Mouse (Mus musculus) intestine, embryonic 16.5 days (tissue): ENCODE measurements around the gene Zfhx3. TPM values are rescaled to one million over a fixed set of nuclear protein-coding genes. Genes with fewer than 3 reads are reported as not detected.
A peak's percentile ranks its signal among the peaks of the same experiment; 100 is the strongest.

ENCODE experiments used
- ATAC-seq: fragments of 200-750 bp; cut with Nextera tagmentation; 2 replicates; pipeline ENCODE4 v1.8.0; 2017; ENCODE audit warnings: moderate TSS enrichment, moderate library complexity
- H3K27ac ChIP-seq: fragments of 300-500 bp; sonication (generic); 2 replicates; pipeline ENCODE4 v1.5.1; 2014; ENCODE audit warnings: mild to moderate bottlenecking, low read length
- H3K27me3 ChIP-seq: fragments of 300-500 bp; sonication (generic); replicated peaks from 2 replicates; pipeline ENCODE4 v1.6.1; 2014; ENCODE audit warnings: low read length, control low read depth, mixed read lengths; ENCODE audit not compliant: control insufficient read depth, insufficient read depth
- H3K36me3 ChIP-seq: fragments of 300-500 bp; sonication (generic); 2 replicates; pipeline ENCODE4 v1.6.1; 2014; ENCODE audit warnings: low read length, control low read depth; ENCODE audit not compliant: control insufficient read depth, insufficient read depth
- H3K4me1 ChIP-seq: fragments of 300-500 bp; sonication (generic); 2 replicates; pipeline ENCODE4 v1.6.1; 2014; ENCODE audit warnings: low read length, control low read depth, mixed read lengths; ENCODE audit not compliant: control insufficient read depth, insufficient read depth
- H3K4me2 ChIP-seq: fragments of 300-500 bp; sonication (generic); 2 replicates; pipeline ENCODE4 v1.6.1; 2014; ENCODE audit warnings: low read depth, low read length, control low read depth
- H3K4me3 ChIP-seq: fragments of 300-500 bp; sonication (generic); 2 replicates; pipeline ENCODE4 v1.5.1; 2014; ENCODE audit warnings: mild to moderate bottlenecking, low read length
- H3K9ac ChIP-seq: fragments of 300-500 bp; sonication (generic); 2 replicates; pipeline ENCODE4 v1.6.1; 2014; ENCODE audit warnings: low read depth, low read length
- H3K9me3 ChIP-seq: fragments of 300-500 bp; sonication (generic); 2 replicates; pipeline ENCODE4 v1.6.1; 2016; ENCODE audit warnings: low read length, control low read depth; ENCODE audit not compliant: control insufficient read depth
- WGBS: fragments of 180-500 bp; shearing (Covaris S2); extraction: QIAGEN DNeasy Blood & Tissue Kit; methylation state at CpG from one replicate; pipeline ENCODE4 v1.1.7; 2014; 5-methylcytosine and 5-hydroxymethylcytosine counted together
- polyA plus RNA-seq: library from polyadenylated mRNA; unstranded; fragments of >200 nt; fragmentation: Nextera tagmentation; extraction: Ambion mirVana; gene quantifications from 2 replicates; pipeline ENCODE4 v1.2.1, GENCODE M21; 2015

Zfhx3 gene
- polyA plus RNA-seq, 1 experiment from 2014 or later, result 6.1 TPM

GRCm38 (mm10) chr8:108692669-108693665 is 750.5 kb downstream of the Zfhx3 start:
- Histone ChIP-seq H3K9me3 (no peaks in the 10 kb centered on the region), H3K9ac (no peak overlapping the region), H3K27ac (no peak overlapping the region), H3K27me3 (peaks cover 31% of the 10 kb centered on the region), H3K4me3 (no peak overlapping the region), H3K4me1 (peaks cover 32% of the 10 kb centered on the region), H3K36me3 (no peaks in the 10 kb centered on the region), H3K4me2 (no peak overlapping the region)
- WGBS, result 71% methylated on average over 6 of the region's 6 CpGs
- ATAC-seq, result no peak

GRCm38 (mm10) chr8:108693841-108694240 is 751.4 kb downstream of the Zfhx3 start:
- ATAC-seq, result no peak
- Histone ChIP-seq H3K9me3 (no peaks in the 10 kb centered on the region), H3K4me1 (peaks cover 32% of the 10 kb centered on the region), H3K4me3 (no peak overlapping the region), H3K27ac (no peak overlapping the region), H3K36me3 (no peaks in the 10 kb centered on the region), H3K4me2 (no peak overlapping the region), H3K9ac (no peak overlapping the region), H3K27me3 (peaks cover 35% of the 10 kb centered on the region)
- 81% methylated on average over 5 of the region's 5 CpGs for WGBS

DNA sequence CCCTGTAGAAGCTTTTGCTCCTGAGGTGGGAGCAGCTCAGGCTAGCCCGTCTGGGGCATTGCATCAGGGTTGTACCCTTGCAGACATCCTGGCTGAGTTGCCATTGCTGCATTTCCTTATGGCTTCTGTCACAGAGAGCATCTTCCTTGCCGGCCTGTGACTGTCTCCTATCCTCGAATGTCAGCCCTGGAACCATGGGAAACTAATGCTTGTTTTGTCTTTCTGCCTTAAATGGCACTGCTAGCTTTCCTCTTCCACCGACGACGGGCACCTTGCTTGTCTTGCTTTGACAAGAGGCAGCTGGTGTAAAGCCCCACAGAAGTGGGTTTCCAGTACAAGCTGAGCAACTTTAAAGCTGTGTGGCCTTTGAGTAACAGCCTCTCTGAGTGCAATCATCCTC is 752.1 kb downstream of the Zfhx3 start:
- no peaks in the 10 kb centered on the region for H3K36me3 ChIP-seq
- peaks cover 38% of the 10 kb centered on the region for H3K27me3 ChIP-seq
- H3K27ac ChIP-seq, result no peak overlapping the region
- no peaks in the 10 kb centered on the region for H3K9me3 ChIP-seq
- no peak overlapping the region for H3K4me2 ChIP-seq
- H3K9ac ChIP-seq, result no peak overlapping the region
- 56% methylated on average over 6 of the region's 6 CpGs for WGBS
- no peak for ATAC-seq
- H3K4me1 ChIP-seq, result peaks cover 35% of the 10 kb centered on the region
- H3K4me3 ChIP-seq, result no peak overlapping the region

GRCm38 (mm10) chr8:108695242-108695880 is 752.9 kb downstream of the Zfhx3 start:
- Histone ChIP-seq H3K4me1 (peaks cover 41% of the 10 kb centered on the region), H3K9ac (peak overlapping the region; percentile 59), H3K4me3 (peak overlapping the region; percentile 49), H3K9me3 (no peaks in the 10 kb centered on the region), H3K27me3 (peaks cover 39% of the 10 kb centered on the region), H3K36me3 (no peaks in the 10 kb centered on the region), H3K27ac (no peak overlapping the region), H3K4me2 (peak overlapping the region; percentile 92)
- 13% methylated on average over 32 of the region's 32 CpGs for WGBS
- no peak for ATAC-seq

GRCm38 (mm10) chr8:108695938-108696630 is 753.6 kb downstream of the Zfhx3 start:
- 2% methylated on average over 31 of the region's 31 CpGs for WGBS
- Histone ChIP-seq H3K9ac (peak overlapping the region; percentile 59), H3K27me3 (peaks cover 39% of the 10 kb centered on the region), H3K4me1 (peaks cover 36% of the 10 kb centered on the region), H3K36me3 (no peaks in the 10 kb centered on the region), H3K4me3 (peak overlapping the region; percentile 49), H3K4me2 (peak overlapping the region; percentile 92), H3K27ac (no peak overlapping the region; the same call in 1 of the 2 replicates), H3K9me3 (no peaks in the 10 kb centered on the region)
- ATAC-seq, result peak; percentile 69

DNA sequence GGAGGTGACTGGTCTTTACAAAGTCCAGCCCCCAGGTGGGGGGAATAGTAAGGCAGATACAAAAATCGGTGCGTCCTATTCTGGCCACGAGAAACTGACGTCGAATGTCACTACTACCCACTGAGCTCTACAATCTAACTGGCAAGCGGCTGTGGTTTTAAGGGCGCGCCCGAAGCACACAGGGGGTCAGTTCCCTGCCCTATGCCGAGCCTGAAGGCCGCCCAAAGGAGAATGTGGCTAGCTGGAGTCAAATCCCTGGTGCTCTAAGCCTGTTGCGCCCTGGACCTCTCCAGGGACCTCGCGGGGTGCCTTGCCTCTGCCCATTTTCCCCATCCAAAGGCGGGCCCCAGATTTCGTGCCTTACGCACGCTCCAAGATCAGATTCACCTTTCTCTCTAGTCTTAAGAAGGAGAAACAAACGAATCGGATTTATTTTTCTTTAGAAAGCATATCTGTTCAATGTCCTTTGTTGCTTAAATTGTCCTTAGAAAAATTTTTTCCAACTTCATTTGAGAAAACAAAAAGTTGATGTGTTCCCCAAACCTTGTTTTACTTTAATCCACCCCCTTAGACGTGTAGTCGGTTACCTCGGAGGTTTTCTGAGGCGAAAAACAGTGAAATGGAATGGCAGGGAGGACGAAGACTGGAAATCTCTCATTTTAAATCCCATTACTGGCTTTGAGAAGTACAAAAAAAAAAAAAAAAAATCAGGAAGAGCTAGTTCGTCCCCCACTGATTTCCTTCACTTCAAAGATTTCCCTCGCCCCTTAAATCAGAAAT is 754.4 kb downstream of the Zfhx3 start:
- H3K27me3 ChIP-seq, result peaks cover 39% of the 10 kb centered on the region
- H3K4me2 ChIP-seq, result peak overlapping the region; percentile 92
- H3K27ac ChIP-seq, result no peak overlapping the region
- H3K4me1 ChIP-seq, result peaks cover 29% of the 10 kb centered on the region
- H3K4me3 ChIP-seq, result peak overlapping the region; percentile 49
- no peaks in the 10 kb centered on the region for H3K36me3 ChIP-seq
- H3K9me3 ChIP-seq, result no peaks in the 10 kb centered on the region
- ATAC-seq, result no peak
- WGBS, result 11% methylated on average over 27 of the region's 27 CpGs
- H3K9ac ChIP-seq, result 0 out of 2 replicates have a peak overlapping the region, but pooled peaks have one; percentile 4

DNA sequence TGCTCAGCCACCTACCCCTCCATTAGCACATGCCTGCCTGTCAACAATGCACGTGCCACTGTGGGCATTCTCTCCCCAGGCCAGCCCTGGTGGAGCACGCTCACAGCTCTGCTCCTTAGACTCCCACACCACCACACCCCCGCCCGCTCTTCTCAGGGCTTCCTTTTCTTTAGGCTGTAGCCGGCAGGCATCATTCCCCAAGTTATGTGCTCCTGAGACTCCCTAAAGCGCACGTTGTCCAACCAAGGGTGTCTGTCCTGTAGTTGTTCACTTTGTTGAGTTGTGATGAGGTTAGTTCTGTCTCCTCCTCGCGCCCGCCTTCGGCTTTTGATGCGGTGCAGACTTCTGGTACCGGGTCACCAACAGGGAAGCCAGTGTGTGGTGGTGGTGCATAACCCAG is 755.1 kb downstream of the Zfhx3 start:
- Histone ChIP-seq H3K4me3 (no peak overlapping the region), H3K36me3 (no peaks in the 10 kb centered on the region), H3K27ac (no peak overlapping the region), H3K9ac (no peak overlapping the region), H3K4me1 (peaks cover 29% of the 10 kb centered on the region), H3K27me3 (peaks cover 39% of the 10 kb centered on the region), H3K4me2 (peak overlapping the region; percentile 35), H3K9me3 (no peaks in the 10 kb centered on the region)
- no peak for ATAC-seq
- WGBS, result 14% methylated on average over 13 of the region's 13 CpGs

DNA sequence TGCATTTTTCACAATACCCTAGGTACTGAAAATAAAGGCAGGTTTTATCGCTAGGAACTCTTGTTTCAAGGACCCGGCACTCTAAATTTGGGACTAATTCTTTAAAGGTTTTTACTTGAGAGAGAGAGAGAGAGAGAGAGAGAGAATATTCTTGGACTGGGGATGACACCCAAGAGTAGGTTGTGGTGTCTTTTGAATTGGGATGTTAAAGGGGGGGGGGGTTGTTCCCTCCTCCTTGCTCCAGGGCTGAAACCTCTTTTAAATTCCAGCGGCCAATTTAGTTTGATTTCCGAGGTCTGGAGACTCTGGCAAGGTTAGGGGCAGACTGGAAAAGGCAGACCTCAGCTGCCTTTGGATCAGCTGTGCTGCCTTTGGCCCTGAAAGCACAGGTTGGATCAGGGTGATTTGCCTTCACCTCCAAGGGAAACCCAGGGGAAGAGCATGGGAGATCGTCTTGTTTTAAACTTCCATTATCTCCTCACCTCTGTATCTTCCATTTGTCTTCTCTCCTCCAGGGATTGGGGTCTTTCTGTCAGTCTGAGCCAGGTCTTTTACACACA is 755.7 kb downstream of the Zfhx3 start:
- no peak overlapping the region for H3K4me3 ChIP-seq
- H3K4me1 ChIP-seq, result peaks cover 29% of the 10 kb centered on the region
- no peak overlapping the region for H3K27ac ChIP-seq
- WGBS, result 30% methylated on average over 5 of the region's 5 CpGs
- H3K27me3 ChIP-seq, result peaks cover 39% of the 10 kb centered on the region
- no peak overlapping the region for H3K4me2 ChIP-seq
- no peaks in the 10 kb centered on the region for H3K9me3 ChIP-seq
- ATAC-seq, result no peak
- H3K36me3 ChIP-seq, result no peaks in the 10 kb centered on the region
- no peak overlapping the region for H3K9ac ChIP-seq
